Mouse (Mus musculus): ENCODE measurements around the gene Tulp4. TPM values are rescaled to one million over a fixed set of nuclear protein-coding genes. Genes with fewer than 3 reads are reported as not detected.

The Tulp4 gene
- polyA plus RNA-seq, 2 experiments = 4.7 to 21.4 TPM

GRCm38 (mm10) chr17:6095579-6095978 lies 10.7 kb upstream of the Tulp4 start:
- no peak for DNase-seq (ENCODE audit: low read depth in 3 of 3, low spot score in 3 of 3)
- Histone ChIP-seq H3K4me1 (replicated peaks; ENCODE audit: control insufficient read depth in 2 of 2, insufficient read depth in 2 of 2, low read length in 1 of 2) (no peaks in the 10 kb centered on the region), H3K4me2 (ENCODE audit: low read depth) (no peak overlapping the region), H3K4me3 (ENCODE audit: insufficient read depth in 1 of 2, low read depth in 2 of 2, low read length in 2 of 2) (no peak overlapping the region), H3K36me3 (replicated peaks; ENCODE audit: control insufficient read depth, insufficient read depth, low read depth) (no peaks in the 10 kb centered on the region), H3K9me3 (ENCODE audit: control insufficient read depth, low read length) (no peaks in the 10 kb centered on the region), H3K27me3 (ENCODE audit: control insufficient read depth, insufficient read depth, low read length) (no peaks in the 10 kb centered on the region), H3K9ac (replicated peaks) (no peak overlapping the region), H3K27ac (no peak overlapping the region)
- no peak for ATAC-seq (ENCODE audit: insufficient read depth)
- TF ChIP-seq CTCF (IDR thresholded peaks at IDR 0.05; ENCODE audit: low read depth) (no peak), EP300 (IDR thresholded peaks at IDR 0.05; ENCODE audit: low read depth) (no peak)

GRCm38 (mm10) chr17:6097884-6098283 lies 8.4 kb upstream of the Tulp4 start:
- no peak overlapping the region for H3K4me3 ChIP-seq (ENCODE audit: insufficient read depth in 1 of 2, low read depth in 2 of 2, low read length in 2 of 2)
- no peaks in the 10 kb centered on the region for H3K4me1 ChIP-seq (replicated peaks; ENCODE audit: control insufficient read depth in 2 of 2, insufficient read depth in 2 of 2, low read length in 1 of 2)
- no peaks in the 10 kb centered on the region for H3K36me3 ChIP-seq (replicated peaks; ENCODE audit: control insufficient read depth, insufficient read depth, low read depth)
- no peak overlapping the region for H3K27ac ChIP-seq
- 21% methylated on average over 4 of the region's 4 CpGs for WGBS (ENCODE audit: insufficient replicate concordance)
- no peak overlapping the region for H3K9ac ChIP-seq (replicated peaks)
- ATAC-seq (ENCODE audit: insufficient read depth) (no peak), DNase-seq (ENCODE audit: low read depth in 3 of 3, low spot score in 3 of 3) (no peak)
- no peaks in the 10 kb centered on the region for H3K9me3 ChIP-seq (ENCODE audit: control insufficient read depth, low read length)
- no peak overlapping the region for H3K4me2 ChIP-seq (ENCODE audit: low read depth)
- no peaks in the 10 kb centered on the region for H3K27me3 ChIP-seq (ENCODE audit: control insufficient read depth, insufficient read depth, low read length)
- peak; percentile 81 for TF ChIP-seq CTCF (IDR thresholded peaks at IDR 0.05; ENCODE audit: low read depth)
- TF ChIP-seq EP300 (IDR thresholded peaks at IDR 0.05; ENCODE audit: low read depth) = no peak

GRCm38 (mm10) chr17:6102287-6102686 lies 4.0 kb upstream of the Tulp4 start:
- no peak for TF ChIP-seq EP300 (IDR thresholded peaks at IDR 0.05; ENCODE audit: low read depth)
- TF ChIP-seq CTCF (IDR thresholded peaks at IDR 0.05; ENCODE audit: low read depth) = no peak
- 68% methylated on average over 3 of the region's 3 CpGs for WGBS (ENCODE audit: insufficient replicate concordance)
- Histone ChIP-seq H3K36me3 (replicated peaks; ENCODE audit: control insufficient read depth, insufficient read depth, low read depth) (no peaks in the 10 kb centered on the region), H3K4me2 (ENCODE audit: low read depth) (no peak overlapping the region), H3K4me1 (replicated peaks; ENCODE audit: control insufficient read depth in 2 of 2, insufficient read depth in 2 of 2, low read length in 1 of 2) (peaks cover 2 to 5% of the 10 kb centered on the region in 2 experiments; a peak in 2 of 4 replicates), H3K9me3 (ENCODE audit: control insufficient read depth, low read length) (no peaks in the 10 kb centered on the region), H3K27ac (no peak overlapping the region), H3K27me3 (ENCODE audit: control insufficient read depth, insufficient read depth, low read length) (peaks cover under 1% of the 10 kb centered on the region; the same call in 1 of the 2 replicates), H3K4me3 (ENCODE audit: insufficient read depth in 1 of 2, low read depth in 2 of 2, low read length in 2 of 2) (no peak overlapping the region), H3K9ac (replicated peaks) (no peak overlapping the region)
- DNase-seq (ENCODE audit: low read depth in 3 of 3, low spot score in 3 of 3) (no peak), ATAC-seq (ENCODE audit: insufficient read depth) (no peak)

GRCm38 (mm10) chr17:6103566-6103965 lies 2.7 kb upstream of the Tulp4 start:
- no peak for ATAC-seq (ENCODE audit: insufficient read depth)
- 50% methylated on average over 6 of the region's 6 CpGs for WGBS (ENCODE audit: insufficient replicate concordance)
- H3K36me3 ChIP-seq (replicated peaks; ENCODE audit: control insufficient read depth, insufficient read depth, low read depth) = no peaks in the 10 kb centered on the region
- H3K9me3 ChIP-seq (ENCODE audit: control insufficient read depth, low read length) = no peaks in the 10 kb centered on the region
- H3K4me2 ChIP-seq (ENCODE audit: low read depth) = no peak overlapping the region
- TF ChIP-seq CTCF (IDR thresholded peaks at IDR 0.05; ENCODE audit: low read depth) = no peak
- TF ChIP-seq EP300 (IDR thresholded peaks at IDR 0.05; ENCODE audit: low read depth) = no peak
- no peak overlapping the region for H3K27ac ChIP-seq
- DNase-seq (ENCODE audit: low read depth in 3 of 3, low spot score in 3 of 3) = no peak
- H3K4me3 ChIP-seq (ENCODE audit: insufficient read depth in 1 of 2, low read depth in 2 of 2, low read length in 2 of 2) = no peak overlapping the region
- H3K27me3 ChIP-seq (ENCODE audit: control insufficient read depth, insufficient read depth, low read length) = peaks cover 10% of the 10 kb centered on the region
- peaks cover 2 to 5% of the 10 kb centered on the region in 2 experiments; a peak in 2 of 4 replicates for H3K4me1 ChIP-seq (replicated peaks; ENCODE audit: control insufficient read depth in 2 of 2, insufficient read depth in 2 of 2, low read length in 1 of 2)
- H3K9ac ChIP-seq (replicated peaks) = no peak overlapping the region

GRCm38 (mm10) chr17:6107015-6107601 lies 871 bp downstream of the Tulp4 start:
- TF ChIP-seq EP300 (IDR thresholded peaks at IDR 0.05; ENCODE audit: low read depth) (no peak), CTCF (IDR thresholded peaks at IDR 0.05; ENCODE audit: low read depth) (no peak)
- under 1% methylated on average over 36 of the region's 50 CpGs for WGBS (ENCODE audit: insufficient replicate concordance)

More at GRCm38 (mm10) chr17:6107015-6107601, 871 bp downstream of the Tulp4 start:
- H3K4me1 ChIP-seq (replicated peaks; ENCODE audit: control insufficient read depth in 2 of 2, insufficient read depth in 2 of 2, low read length in 1 of 2) = peaks cover 2 to 5% of the 10 kb centered on the region in 2 experiments; a peak in 2 of 4 replicates
- peak overlapping the region; percentile 76 for H3K4me2 ChIP-seq (ENCODE audit: low read depth)
- no peak for DNase-seq (ENCODE audit: low read depth in 3 of 3, low spot score in 3 of 3)
- H3K4me3 ChIP-seq (ENCODE audit: insufficient read depth in 1 of 2, low read depth in 2 of 2, low read length in 2 of 2) = peak overlapping the region; percentile 55 to 72
- ATAC-seq (ENCODE audit: insufficient read depth) = 0 out of 2 replicates have a peak, but pooled peaks have one; percentile 9
- H3K36me3 ChIP-seq (replicated peaks; ENCODE audit: control insufficient read depth, insufficient read depth, low read depth) = no peaks in the 10 kb centered on the region
- peaks cover 10% of the 10 kb centered on the region for H3K27me3 ChIP-seq (ENCODE audit: control insufficient read depth, insufficient read depth, low read length)
- no peak overlapping the region for H3K27ac ChIP-seq
- H3K9ac ChIP-seq (replicated peaks) = peak overlapping the region; percentile 70
- H3K9me3 ChIP-seq (ENCODE audit: control insufficient read depth, low read length) = no peaks in the 10 kb centered on the region
